Mouse (Mus musculus) cerebellum, postnatal 25 days (tissue): ENCODE measurements around the gene Ovol2.

ENCODE experiments used
- DNase-seq, 2 experiments: peaks; one replicate each; pipeline ENCODE4 v3.0.0; 2021; ENCODE audit warnings: mixed read lengths in 2 of 2

Gene Ovol2

DNA sequence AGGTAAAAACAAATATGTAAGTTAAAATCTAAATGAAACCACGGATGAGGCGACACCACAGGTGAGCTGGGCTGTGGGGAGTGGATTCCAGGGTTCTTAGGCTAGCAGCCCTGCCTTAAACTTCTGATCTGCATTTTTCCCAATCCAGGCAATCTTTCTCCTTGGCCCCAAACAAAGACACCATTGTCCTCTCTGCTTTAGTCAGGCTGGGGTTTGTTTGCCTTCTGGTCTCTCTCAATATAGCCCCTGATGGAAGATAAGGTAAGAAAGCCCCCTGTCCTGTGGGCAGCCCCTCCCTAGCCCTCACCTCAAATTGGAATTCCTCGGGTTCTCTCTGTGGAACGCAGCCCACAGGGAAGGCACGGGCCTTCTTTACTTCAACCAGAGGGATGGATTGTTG lies 21.7 kb downstream of the Ovol2 start:
- no peak for DNase-seq

DNA sequence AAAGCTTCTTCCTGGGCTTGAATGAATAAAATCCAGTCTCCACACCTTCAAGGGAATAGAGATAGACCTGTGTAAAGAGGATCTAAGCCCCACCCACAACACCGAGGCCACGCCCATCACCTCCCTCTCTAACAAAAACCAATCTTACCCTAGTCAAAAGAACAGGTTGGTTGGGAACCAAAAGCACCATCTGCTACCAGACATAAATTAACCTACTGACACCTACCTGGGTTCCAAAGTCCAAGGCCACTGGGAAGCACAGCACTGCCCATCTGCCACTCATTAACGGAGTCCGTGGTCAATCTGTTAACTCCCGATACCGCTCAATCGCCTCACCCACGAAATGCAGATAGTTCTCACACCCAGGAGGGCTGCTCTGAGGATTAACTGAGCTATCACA lies 23.4 kb downstream of the Ovol2 start:
- DNase-seq: peak; percentile 70 to 77

DNA sequence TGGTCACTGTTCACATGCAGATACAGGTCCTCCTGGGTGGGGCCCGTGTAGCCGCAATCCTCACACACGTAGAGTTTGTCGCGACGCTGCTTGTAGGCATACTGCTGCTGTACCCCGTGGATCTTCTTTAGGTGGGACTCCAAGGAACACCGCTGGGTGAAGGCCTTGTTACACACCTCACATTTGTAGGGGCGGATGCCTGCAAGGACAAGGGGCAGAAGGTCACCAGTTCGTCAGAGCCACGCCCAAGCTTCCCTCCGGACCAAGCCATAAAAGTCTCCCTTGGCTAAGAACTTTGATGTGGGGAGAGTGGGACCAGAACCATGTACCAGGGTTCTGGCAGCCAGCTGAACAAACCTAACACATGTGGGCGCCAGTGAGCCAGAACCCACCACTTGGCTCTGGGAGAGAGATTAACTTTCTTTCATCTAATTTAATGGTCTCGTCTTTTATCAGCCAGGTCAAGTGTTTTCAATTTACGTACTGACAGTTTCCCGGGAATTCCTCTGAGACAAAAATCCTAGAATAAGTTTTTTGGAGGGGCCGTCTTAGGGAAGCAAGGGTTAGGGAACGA lies 26.1 kb downstream of the Ovol2 start:
- DNase-seq: no peak

DNA sequence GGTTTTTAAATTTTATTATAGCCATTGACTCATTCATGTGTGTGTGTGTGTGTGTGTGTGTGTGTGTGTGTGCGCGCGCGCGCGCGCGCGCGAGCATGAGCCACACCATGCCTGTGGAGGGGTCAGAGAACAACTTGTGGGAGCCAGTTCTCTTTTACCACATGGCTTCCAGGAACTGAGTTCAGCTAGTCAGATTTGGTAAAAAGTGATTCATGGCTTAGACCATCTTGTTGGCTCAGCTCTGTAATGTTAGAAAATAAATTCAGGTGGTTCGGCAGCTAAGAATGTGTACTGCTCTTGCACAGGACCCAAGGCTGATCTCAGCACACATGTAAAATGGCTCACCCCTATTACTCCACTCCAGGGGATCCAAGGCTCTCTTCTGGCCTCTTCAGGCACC lies 30.8 kb downstream of the Ovol2 start:
- no peak for DNase-seq

DNA sequence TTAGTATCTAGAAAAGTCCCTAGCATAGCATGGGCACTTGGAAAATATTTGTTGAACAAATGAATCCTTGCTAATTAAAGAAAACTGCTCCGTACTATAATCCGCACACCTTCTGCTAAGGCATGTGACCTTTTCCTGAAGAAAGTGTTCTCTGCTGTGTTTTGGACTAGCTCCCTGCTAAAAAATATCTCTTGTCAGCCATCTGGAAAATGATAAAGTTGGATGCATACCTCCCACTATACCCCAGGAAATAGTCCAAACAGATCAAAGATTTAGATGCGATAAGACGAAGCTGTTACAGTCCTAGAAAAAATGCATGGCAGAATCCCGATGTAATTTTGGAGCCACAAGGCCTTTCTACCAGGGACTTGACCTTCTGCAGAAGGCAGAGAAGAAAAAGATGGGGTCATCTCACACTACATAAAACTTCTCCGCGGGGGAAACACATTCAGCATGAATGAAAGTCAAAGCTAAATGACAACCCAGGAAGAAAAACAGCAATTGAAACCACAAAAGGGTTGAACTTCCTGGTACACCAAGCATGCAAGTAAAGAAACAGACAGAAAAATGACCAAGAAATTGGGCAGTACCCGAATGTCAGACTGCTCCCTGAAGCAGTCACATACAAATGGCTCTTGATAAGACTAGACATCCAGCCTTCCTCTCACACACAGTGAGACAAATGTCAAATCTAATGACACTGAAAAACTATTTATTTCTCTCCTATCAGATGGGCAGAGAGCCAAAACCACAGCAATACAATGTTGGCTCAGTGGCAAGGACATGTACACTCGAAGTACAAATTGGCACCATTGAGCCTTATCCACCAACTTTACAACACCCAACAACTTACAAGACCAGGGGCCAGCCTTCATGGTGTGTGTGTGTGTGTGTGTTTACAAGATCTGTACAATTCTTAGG lies 31.9 kb downstream of the Ovol2 start:
- DNase-seq: no peak

DNA sequence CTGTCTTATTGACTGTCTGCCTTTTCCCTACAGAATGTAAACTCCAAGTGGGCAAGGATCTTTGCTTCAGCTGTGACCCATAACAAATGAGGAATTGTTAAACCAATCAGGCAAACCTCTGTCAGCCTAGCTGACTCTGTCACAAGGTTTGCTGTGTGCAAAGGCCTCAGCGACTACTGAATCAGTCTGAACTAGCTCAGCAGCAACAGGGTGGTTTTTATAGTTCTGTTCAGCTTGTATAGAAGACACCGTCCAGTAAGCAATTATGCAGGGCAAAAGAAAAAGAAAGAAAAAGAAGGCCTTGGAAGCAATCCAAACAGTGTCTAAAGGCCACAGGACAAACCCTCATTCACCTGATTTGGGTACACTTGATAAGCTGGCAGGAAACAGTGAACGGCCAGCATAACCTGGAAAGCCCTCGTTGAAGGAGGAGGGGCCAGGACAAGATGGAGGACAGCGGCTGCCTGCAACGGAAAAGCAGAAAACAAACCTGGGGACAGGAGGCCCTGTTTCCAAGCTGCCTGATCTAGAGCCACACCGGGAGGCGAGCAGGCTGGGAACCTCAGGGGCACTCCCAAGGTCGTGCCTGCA lies 36.7 kb downstream of the Ovol2 start:
- DNase-seq: no peak

DNA sequence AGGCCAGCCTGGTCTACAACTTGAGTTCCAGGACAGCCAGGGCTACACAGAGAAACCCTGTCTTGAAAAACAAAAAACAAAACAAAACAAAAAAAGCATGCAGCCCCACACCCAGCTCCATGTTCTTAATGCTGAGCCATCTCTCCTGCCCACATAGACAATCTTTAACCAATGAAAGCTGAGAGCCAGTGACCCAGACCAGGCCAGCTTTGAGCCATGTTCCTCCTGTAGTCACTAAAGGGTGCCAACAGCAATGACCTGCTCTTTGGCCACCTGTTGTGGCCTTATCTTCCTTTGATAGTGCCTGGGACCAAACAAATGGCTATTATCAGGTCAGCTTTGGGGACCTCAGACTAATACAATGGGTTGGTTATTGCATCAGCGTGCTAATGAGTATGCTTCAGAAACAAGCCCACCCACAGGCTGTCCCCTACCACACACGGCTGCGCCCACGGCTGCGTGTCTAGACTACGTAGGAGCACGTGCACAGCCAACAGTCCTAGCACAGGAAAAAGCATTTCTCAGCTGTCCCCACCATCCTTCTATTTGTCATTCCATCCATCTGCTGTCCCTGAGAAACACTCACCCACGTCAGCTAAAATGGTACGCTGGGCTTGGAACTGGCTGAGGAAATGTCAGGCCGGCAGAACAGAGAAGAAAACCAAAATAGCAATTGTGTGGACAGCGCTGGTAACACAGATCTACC lies 40.2 kb downstream of the Ovol2 start:
- DNase-seq: no peak

DNA sequence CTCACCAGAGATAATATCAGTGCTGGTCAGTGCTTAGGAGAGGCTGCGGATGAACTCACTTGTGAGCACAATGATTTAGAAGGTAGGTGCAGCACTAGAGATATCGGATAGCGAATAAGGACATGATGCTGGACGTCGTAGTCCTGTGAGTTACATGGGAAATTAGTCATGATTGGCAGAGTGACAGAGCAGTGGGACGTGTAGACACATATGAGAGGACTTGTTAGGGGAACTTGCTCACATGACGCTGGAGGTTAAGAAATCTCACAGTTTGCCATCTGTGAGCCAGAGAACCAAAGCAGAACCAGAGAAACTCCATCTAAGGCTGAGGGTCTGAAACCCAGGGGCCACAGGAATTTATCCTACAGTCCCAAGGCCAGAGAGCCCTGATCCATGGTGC lies 41.6 kb downstream of the Ovol2 start:
- DNase-seq: no peak

DNA sequence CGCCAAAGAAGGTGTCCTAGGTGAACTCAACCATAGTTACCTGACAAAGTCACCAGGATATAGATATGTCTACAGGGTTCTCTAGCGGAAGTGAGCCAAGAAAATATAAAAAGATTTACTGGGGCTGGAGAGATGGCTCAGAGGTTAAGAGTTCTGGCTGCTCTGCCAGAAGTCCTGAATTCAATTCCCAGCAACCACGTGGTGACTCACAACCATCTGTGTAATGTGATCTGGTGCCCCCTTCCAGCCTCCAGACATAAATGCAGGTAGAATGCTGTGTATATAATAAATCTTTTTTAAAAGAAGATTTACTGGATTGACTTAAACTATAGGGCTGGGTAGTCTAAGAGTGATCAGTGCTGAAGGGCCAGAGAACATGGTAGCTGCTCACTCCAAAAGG lies 50.5 kb downstream of the Ovol2 start:
- no peak for DNase-seq

DNA sequence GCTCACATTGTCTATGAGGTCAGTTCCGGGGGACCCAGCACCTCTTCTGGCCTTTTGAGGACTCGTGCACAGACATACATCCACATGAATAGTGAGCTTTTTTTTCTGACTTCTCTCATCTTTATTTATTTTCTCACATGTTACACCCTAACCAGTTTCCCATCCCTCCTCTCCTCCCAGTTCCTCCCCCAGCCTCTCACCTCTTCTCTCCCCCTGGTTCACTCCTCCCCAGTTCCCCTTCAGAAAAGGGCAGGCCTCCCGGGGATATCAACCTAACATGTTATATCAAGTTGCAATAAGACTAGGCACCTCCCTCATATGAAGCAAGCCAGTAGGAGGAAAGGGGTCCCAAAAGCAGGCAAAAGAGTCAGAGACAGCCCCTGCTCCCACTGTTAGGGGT lies 51.4 kb downstream of the Ovol2 start:
- no peak for DNase-seq

DNA sequence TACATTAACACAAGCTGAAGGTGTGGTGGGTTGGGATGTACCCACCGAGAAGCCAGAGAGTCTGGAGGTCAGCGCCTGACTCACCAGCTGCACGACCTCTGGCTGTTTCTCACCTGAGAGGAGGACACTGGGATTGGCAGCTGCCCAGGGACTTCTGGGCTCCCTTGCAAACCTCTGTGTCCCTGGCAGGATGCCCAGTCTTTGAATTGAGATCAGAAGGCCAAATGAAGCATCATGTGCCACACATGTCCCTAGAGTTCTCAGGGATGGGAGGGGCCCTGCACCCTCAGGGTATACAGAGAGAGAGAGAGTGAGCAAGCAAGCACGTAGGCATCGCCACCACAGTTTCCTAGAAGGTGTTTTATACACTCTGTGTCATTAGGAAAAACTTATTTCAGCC lies 52.2 kb downstream of the Ovol2 start:
- peak in 1 of 2 experiments; percentile 26 for DNase-seq

DNA sequence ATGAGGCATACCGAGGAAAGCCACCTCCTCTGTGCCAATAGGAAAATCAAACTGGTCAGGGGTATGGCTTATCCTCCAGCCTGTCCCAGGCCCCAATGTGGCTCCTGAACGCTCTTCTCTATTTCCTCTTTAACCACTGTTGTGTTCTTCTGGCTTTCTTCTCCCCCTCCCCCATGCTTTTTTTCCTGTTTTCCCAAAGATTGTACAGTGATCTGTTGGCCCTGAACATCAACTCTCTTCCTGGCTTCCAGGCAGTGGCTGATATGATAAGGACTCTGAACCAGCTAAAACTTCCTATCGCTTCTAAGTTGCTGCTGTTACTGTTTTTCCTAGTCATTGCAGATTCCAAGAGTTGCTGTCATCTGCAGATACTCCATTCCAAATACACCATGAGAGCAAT lies 55.1 kb downstream of the Ovol2 start:
- DNase-seq: no peak

DNA sequence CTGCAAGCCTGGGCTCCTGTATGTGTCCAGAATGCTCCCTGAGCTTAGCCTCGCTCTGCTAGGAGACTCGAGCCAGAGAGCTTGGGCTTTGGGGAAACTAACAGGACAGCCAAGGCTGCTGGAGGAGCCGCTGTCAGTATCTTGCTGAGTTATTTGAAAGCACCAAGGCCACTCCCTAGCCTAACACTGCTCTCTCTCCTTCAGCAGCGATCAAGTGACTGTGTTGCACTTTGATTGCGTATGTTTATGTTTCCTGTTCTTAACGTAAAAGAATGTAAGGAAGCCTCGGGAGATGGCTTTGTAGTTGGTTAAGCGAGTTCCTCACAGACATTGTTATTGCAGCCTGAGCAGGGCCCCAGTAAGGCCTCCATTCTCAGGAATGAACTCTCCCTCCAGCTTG lies 57.2 kb downstream of the Ovol2 start:
- DNase-seq: no peak

DNA sequence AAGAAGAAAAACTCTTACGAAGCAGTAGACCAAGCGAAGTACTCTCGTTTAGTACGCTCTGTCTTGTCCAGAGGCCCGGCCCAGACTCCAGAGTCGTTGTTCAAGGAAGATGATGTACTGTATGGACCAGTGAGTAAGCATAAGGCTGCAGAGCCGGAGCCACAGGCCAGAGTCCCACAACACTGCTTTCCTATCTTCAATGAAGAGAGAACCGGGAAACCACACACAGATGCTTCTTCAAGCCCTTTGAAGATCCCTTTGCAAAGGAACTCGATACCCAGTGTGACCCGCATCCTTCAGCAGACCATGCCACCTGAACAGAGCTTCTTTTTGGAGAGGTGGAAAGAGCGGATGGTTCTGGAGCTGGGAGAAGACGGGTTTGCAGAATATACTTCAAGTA lies 59.9 kb downstream of the Ovol2 start:
- no peak for DNase-seq

DNA sequence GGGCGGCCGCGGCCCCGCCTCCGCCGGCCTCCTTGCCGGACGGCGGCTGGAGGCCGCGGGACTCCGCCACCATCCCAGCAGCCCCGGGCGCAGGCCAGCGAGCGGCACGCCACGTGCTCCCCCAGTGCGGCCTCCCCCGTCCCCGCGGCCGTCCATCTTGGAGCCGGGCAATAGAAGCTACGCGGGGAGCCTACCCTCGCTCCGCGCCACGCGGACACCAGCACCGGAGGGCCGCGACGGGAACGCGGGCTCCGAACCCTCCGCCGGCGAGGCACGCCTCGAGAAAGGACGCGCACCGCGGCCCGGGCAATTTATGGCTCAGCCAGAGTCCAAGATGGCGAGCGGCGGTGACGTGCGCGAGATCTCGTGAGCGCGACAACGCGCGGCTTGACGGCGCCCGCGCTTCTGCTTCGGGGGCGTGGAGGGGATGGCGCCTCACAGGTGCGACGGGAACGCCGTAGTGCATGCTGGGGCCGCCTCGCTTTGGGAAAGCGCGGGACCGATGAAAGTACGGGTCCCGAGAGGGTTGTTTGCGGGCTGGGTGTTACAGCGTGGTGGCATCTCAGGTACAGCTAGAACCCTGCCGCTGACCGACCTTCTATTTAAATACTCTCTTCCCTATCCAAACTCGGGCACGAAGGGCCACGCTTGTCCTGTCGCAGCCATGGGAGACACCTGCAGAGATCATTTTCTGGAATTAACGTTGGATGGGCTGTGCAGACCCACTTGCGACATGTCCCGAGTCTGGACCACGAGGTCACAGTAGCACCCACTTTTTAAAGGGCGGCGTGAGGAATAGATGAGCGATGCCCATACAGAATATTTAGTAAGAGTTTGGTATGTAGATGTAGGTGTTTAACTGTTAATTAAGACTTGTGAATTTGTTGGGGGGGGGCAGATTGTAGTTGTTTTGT lies 61.2 kb downstream of the Ovol2 start, which contains the start of the genes Mgme1 and Snx5:
TSS of gene Mgme1 (plus strand) at position 157 of the 914 bp plus-strand sequence.
TSS of gene Snx5 (minus strand) at position 400 of the 914 bp plus-strand sequence.
- DNase-seq: peak; percentile 96

DNA sequence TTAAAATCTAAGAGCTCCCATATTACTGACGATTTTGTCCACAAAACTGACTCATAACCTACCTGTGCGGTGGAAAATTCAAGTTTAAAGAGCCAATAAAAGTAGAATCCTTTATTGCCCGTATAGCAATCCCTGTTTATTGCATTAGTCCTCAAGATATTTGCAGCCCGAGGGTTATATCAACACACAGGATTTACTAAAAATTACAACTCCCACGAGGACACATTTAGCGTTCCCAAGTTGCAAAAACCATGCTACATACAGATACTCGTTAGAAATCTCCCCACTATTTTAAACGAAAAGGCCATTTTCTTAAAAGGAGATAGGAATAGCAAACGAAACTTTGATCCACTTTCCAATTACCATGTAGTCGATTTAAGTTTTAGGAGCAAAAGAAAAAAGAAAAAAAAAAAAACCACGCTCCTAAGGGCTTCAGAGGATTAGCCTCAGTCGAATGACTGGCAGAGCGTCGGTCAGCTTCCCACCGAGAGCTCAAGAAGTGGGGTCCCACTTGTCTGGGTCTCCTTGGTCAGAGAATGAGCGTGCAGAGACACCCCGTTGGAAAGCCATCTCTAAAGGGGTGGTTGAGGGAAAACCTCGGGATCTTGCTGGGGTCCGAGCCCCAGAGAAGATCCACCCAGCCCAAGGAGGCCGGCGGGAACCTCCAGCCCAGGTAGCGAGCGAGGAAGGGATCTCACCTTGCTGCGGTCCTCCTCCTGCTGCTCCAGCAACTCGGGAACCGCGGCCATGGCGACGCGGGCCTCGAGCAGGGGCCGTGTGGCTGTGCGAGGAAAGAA lies 62.1 kb downstream of the Ovol2 start:
- DNase-seq: no peak

DNA sequence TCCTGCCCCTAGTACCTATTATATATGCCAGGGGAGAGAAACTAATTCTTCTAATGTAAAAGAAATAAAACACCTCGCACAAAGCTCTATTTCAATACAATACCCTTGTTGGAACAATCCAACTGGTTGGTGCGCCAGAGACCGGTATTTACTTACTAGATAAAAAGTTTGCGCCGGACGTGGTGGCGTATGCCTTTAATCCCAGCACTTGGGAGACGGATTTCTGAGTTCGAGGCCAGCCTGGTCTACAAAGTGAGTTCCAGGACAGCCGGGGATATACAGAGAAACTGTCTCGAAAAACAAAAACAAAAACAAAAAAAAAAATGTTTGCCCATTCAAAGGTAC lies 62.7 kb downstream of the Ovol2 start:
- no peak for DNase-seq

DNA sequence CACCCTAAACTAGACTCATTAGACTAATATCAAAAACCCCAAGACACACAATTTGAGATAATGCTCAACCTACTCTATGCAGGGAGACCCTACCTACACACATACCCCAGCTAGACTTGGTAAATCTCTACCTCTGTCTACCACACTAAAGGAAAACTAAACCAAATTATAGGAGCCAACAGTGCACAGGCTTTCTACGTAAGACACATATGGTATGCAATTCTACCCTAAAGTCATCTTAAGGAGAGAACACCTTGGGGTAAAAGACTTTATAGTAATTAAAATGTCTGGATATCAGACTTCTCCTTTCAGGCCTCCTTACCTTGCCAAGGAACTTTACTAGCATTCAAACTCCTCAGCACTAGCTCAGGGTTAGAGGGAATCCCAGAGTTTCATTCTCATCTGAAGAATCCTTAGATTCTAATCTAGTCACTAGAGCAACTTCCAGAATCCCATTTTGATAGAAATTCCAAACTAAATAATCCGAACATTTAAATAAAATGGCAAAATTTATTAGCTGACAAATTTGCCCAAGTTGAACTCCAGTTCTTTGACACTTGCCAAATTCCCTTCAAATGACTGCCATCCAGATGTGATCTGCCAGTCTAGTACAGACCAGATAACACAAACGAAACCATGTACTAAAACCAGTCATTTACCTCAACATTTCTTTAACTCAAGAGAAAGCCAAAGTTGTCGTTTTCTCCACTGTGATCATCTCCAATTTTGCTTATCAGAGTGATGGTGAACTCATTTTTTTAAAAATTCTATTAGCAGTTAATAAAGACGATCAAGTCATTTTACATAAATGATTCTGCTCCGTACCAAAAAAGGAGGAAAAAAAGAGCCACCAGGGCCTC lies 63.3 kb downstream of the Ovol2 start:
- DNase-seq: no peak

DNA sequence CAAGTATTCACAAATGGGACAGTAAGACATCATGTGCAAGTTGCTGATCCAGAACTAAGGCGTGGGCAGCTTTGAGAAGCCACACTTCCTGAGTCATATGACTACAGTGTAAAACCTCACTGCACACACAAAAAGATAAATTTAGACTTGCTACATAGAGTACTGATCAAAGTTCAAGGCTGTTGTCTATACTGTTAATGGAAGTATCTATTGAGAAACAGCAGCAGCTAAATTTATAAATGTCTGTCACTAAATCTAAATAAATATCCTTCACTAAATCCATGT lies 64.3 kb downstream of the Ovol2 start:
- DNase-seq: no peak

DNA sequence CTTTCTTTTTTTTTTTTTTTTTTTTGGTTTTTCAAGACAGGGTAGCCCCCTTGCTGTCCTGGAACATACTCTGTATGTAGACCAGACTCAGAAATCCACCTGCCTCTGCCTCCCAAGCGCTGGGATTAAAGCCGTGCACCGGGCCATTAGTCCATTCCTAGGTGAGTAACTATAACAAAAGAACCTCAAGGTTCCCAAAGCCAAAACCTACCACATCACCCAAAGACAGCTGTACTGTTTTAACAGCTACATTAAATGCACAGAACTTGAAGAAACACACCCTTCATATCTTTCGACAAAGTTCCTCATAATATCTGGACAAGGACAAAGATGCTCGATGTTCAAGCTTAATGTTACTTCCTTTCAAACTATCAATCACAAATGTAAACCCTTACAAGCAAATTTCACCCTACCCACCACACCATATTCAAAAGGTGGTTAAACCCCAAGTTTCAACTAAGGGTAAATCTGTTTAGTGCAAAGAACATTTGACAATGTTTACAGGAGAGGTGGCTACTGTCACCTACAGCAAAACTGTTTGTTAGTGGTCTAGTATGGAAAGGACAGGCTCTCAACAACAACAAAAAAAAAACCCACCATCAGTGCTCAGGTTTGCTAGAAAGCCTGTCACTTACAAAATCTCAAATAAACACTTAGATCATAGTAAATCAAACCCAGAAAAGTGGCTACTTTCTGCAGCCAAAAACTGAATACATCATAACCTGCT lies 64.8 kb downstream of the Ovol2 start:
- no peak for DNase-seq
